Mouse (Mus musculus) heart, postnatal 0 days (tissue): ENCODE results near the gene Ccdc38.

Source experiments
- CTCF ChIP-seq: IDR thresholded peaks from 2 replicates; pipeline ENCODE4 v1.5.1; 2016; ENCODE audit warnings: antibody characterized with exemption, control low read depth, low read depth
- EP300 ChIP-seq: IDR thresholded peaks from 2 replicates; pipeline ENCODE4 v1.6.1; 2016; ENCODE audit warnings: antibody characterized with exemption, low read depth

GRCm38 (mm10) chr10:93515927-93516326 is 24.5 kb upstream of the Ccdc38 start:
- TF ChIP-seq CTCF (no peak), EP300 (no peak)
